Mouse (Mus musculus) limb, embryonic 13.5 days (tissue): ENCODE results near the gene Epb41l4b. TPM values are rescaled to one million over a fixed set of nuclear protein-coding genes. Genes with fewer than 3 reads are reported as not detected.

Experiments
- ATAC-seq: fragments of 200-750 bp; cut with Nextera tagmentation; 2 replicates; pipeline ENCODE4 v1.8.0; 2017; ENCODE audit warnings: low read depth, moderate number of reproducible peaks, moderate TSS enrichment; ENCODE audit not compliant: low FRiP score
- H3K27ac ChIP-seq: fragments of 300-500 bp; sonication (generic); 2 replicates; pipeline ENCODE4 v1.5.1; 2015; ENCODE audit warnings: inconsistent platforms, mild to moderate bottlenecking, moderate library complexity
- H3K27me3 ChIP-seq: fragments of 300-500 bp; sonication (generic); 2 replicates; pipeline ENCODE4 v1.6.1; 2015; ENCODE audit warnings: mild to moderate bottlenecking, inconsistent platforms
- H3K36me3 ChIP-seq: fragments of 300-500 bp; sonication (generic); 2 replicates; pipeline ENCODE4 v1.6.1; 2015; ENCODE audit warnings: inconsistent platforms, mild to moderate bottlenecking, moderate library complexity
- H3K4me1 ChIP-seq: fragments of 300-500 bp; sonication (generic); 2 replicates; pipeline ENCODE4 v1.6.1; 2015; ENCODE audit warnings: inconsistent platforms
- H3K4me2 ChIP-seq: fragments of 300-500 bp; sonication (generic); replicated peaks from 2 replicates; pipeline ENCODE4 v1.6.1; 2015; ENCODE audit warnings: inconsistent platforms, mild to moderate bottlenecking, moderate library complexity
- H3K4me3 ChIP-seq: fragments of 300-500 bp; sonication (generic); 2 replicates; pipeline ENCODE4 v1.5.1; 2015; ENCODE audit warnings: moderate library complexity, mild to moderate bottlenecking, inconsistent platforms
- H3K9ac ChIP-seq: fragments of 300-500 bp; sonication (generic); 2 replicates; pipeline ENCODE4 v1.6.1; 2015; ENCODE audit warnings: mild to moderate bottlenecking, inconsistent platforms
- H3K9me3 ChIP-seq: fragments of 300-500 bp; sonication (generic); 2 replicates; pipeline ENCODE4 v1.6.1; 2016; ENCODE audit warnings: inconsistent platforms
- WGBS: fragments of 180-500 bp; shearing (Covaris S2); methylation state at CpG from one replicate; pipeline ENCODE4 v1.1.7; 2015; 5-methylcytosine and 5-hydroxymethylcytosine counted together
- polyA plus RNA-seq: library from polyadenylated mRNA; unstranded; fragments of >200 nt; fragmentation: Nextera tagmentation; extraction: Ambion mirVana; gene quantifications from 2 replicates; pipeline ENCODE4 v1.2.1, GENCODE M21; 2015

Gene Epb41l4b
- polyA plus RNA-seq, 1 experiment from 2014 or later, result 1.8 TPM

- Histone ChIP-seq H3K4me1 (peaks cover 29% of the 10 kb centered on the region), H3K27ac (no peak overlapping the region), H3K9me3 (no peaks in the 10 kb centered on the region), H3K36me3 (no peaks in the 10 kb centered on the region; the same call in 1 of the 2 replicates), H3K27me3 (0 out of 2 replicates have a peak, but pooled peaks cover 3% of the 10 kb centered on the region), H3K4me3 (no peak overlapping the region), H3K4me2 (no peak overlapping the region), H3K9ac (no peak overlapping the region)
- no peak for ATAC-seq
- 65% methylated on average over 6 of the region's 6 CpGs for WGBS
Observed at GRCm38 (mm10) chr4:57070640-57071039, 72.6 kb downstream of the Epb41l4b start.

- Histone ChIP-seq H3K9me3 (no peaks in the 10 kb centered on the region), H3K4me2 (no peak overlapping the region), H3K4me1 (peaks cover 31% of the 10 kb centered on the region), H3K36me3 (no peaks in the 10 kb centered on the region; the same call in 1 of the 2 replicates), H3K4me3 (no peak overlapping the region), H3K27ac (no peak overlapping the region), H3K27me3 (0 out of 2 replicates have a peak, but pooled peaks cover 3% of the 10 kb centered on the region), H3K9ac (no peak overlapping the region)
- ATAC-seq, result no peak
- WGBS, result 50% methylated on average over 7 of the region's 7 CpGs
Observed at GRCm38 (mm10) chr4:57068397-57068796, 74.8 kb downstream of the Epb41l4b start.

- Histone ChIP-seq H3K4me2 (no peak overlapping the region), H3K9ac (no peak overlapping the region), H3K27ac (no peak overlapping the region), H3K4me3 (no peak overlapping the region), H3K36me3 (no peaks in the 10 kb centered on the region; the same call in 1 of the 2 replicates), H3K9me3 (no peaks in the 10 kb centered on the region), H3K27me3 (0 out of 2 replicates have a peak, but pooled peaks cover 3% of the 10 kb centered on the region), H3K4me1 (peaks cover 31% of the 10 kb centered on the region)
- no peak for ATAC-seq
- 46% methylated on average over 5 of the region's 5 CpGs for WGBS
Observed at GRCm38 (mm10) chr4:57067801-57068200, 75.4 kb downstream of the Epb41l4b start.

GRCm38 (mm10) chr4:57066936-57067335 is 76.3 kb downstream of the Epb41l4b start:
- no peak for ATAC-seq
- WGBS, result 83% methylated on average over 2 of the region's 2 CpGs

GRCm38 (mm10) chr4:57065273-57065672 is 78.0 kb downstream of the Epb41l4b start:
- peaks cover 23% of the 10 kb centered on the region for H3K4me1 ChIP-seq
- H3K27me3 ChIP-seq, result 0 out of 2 replicates have a peak, but pooled peaks cover 3% of the 10 kb centered on the region
- 31% methylated on average over 4 of the region's 4 CpGs for WGBS
- no peaks in the 10 kb centered on the region for H3K9me3 ChIP-seq
- H3K9ac ChIP-seq, result no peak overlapping the region
- H3K4me2 ChIP-seq, result no peak overlapping the region
- no peak overlapping the region for H3K4me3 ChIP-seq
- no peak overlapping the region for H3K27ac ChIP-seq
- no peak; the same call in 1 of the 2 replicates for ATAC-seq
- H3K36me3 ChIP-seq, result no peaks in the 10 kb centered on the region; the same call in 1 of the 2 replicates

More at GRCm38 (mm10) chr4:57066936-57067335, 76.3 kb downstream of the Epb41l4b start:
- Histone ChIP-seq H3K4me1 (peaks cover 31% of the 10 kb centered on the region), H3K4me2 (no peak overlapping the region), H3K27ac (no peak overlapping the region), H3K27me3 (0 out of 2 replicates have a peak, but pooled peaks cover 3% of the 10 kb centered on the region), H3K4me3 (no peak overlapping the region), H3K36me3 (no peaks in the 10 kb centered on the region; the same call in 1 of the 2 replicates), H3K9me3 (no peaks in the 10 kb centered on the region), H3K9ac (no peak overlapping the region)

- H3K4me2 ChIP-seq, result no peak overlapping the region
- no peak for ATAC-seq
- H3K4me3 ChIP-seq, result no peak overlapping the region
- 0 out of 2 replicates have a peak, but pooled peaks cover 3% of the 10 kb centered on the region for H3K27me3 ChIP-seq
- peaks cover 23% of the 10 kb centered on the region for H3K4me1 ChIP-seq
- no peak overlapping the region for H3K9ac ChIP-seq
- 22% methylated on average over 2 of the region's 2 CpGs for WGBS
- no peaks in the 10 kb centered on the region for H3K9me3 ChIP-seq
- no peak overlapping the region for H3K27ac ChIP-seq
- H3K36me3 ChIP-seq, result no peaks in the 10 kb centered on the region; the same call in 1 of the 2 replicates
Observed at GRCm38 (mm10) chr4:57064830-57065229, 78.4 kb downstream of the Epb41l4b start.

- WGBS, result 84% methylated on average over 15 of the region's 15 CpGs
- Histone ChIP-seq H3K4me2 (no peak overlapping the region), H3K27me3 (no peaks in the 10 kb centered on the region), H3K36me3 (no peaks in the 10 kb centered on the region; the same call in 1 of the 2 replicates), H3K27ac (no peak overlapping the region), H3K4me3 (no peak overlapping the region), H3K9me3 (no peaks in the 10 kb centered on the region), H3K4me1 (peaks cover 9% of the 10 kb centered on the region), H3K9ac (no peak overlapping the region)
- no peak for ATAC-seq
Observed at GRCm38 (mm10) chr4:57060319-57060831, 82.9 kb downstream of the Epb41l4b start.

GRCm38 (mm10) chr4:57058623-57059022 is 84.6 kb downstream of the Epb41l4b start:
- Histone ChIP-seq H3K36me3 (no peaks in the 10 kb centered on the region), H3K9me3 (no peaks in the 10 kb centered on the region), H3K4me2 (no peak overlapping the region), H3K4me1 (peaks cover 3% of the 10 kb centered on the region; the same call in 1 of the 2 replicates), H3K27me3 (no peaks in the 10 kb centered on the region), H3K4me3 (no peak overlapping the region), H3K9ac (no peak overlapping the region), H3K27ac (no peak overlapping the region)
- no peak for ATAC-seq
- 86% methylated on average over 2 of the region's 2 CpGs for WGBS

- Histone ChIP-seq H3K4me3 (no peak overlapping the region), H3K36me3 (no peaks in the 10 kb centered on the region), H3K27me3 (no peaks in the 10 kb centered on the region), H3K9me3 (no peaks in the 10 kb centered on the region), H3K4me2 (no peak overlapping the region), H3K27ac (no peak overlapping the region), H3K9ac (no peak overlapping the region), H3K4me1 (peaks cover 3% of the 10 kb centered on the region; the same call in 1 of the 2 replicates)
- ATAC-seq, result no peak
- WGBS, result 91% methylated on average over 4 of the region's 4 CpGs
Observed at GRCm38 (mm10) chr4:57057637-57058036, 85.6 kb downstream of the Epb41l4b start.

- Histone ChIP-seq H3K4me2 (no peak overlapping the region), H3K4me3 (no peak overlapping the region), H3K9me3 (no peaks in the 10 kb centered on the region), H3K27ac (no peak overlapping the region), H3K4me1 (peaks cover 3% of the 10 kb centered on the region; the same call in 1 of the 2 replicates), H3K9ac (no peak overlapping the region), H3K36me3 (no peaks in the 10 kb centered on the region), H3K27me3 (no peaks in the 10 kb centered on the region)
- no peak for ATAC-seq
- 77% methylated on average over 7 of the region's 7 CpGs for WGBS
Observed at GRCm38 (mm10) chr4:57055635-57056034, 87.6 kb downstream of the Epb41l4b start.

- ATAC-seq, result no peak
- Histone ChIP-seq H3K27me3 (no peaks in the 10 kb centered on the region), H3K4me1 (no peaks in the 10 kb centered on the region), H3K9me3 (0 out of 2 replicates have a peak, but pooled peaks cover under 1% of the 10 kb centered on the region), H3K27ac (no peak overlapping the region), H3K4me2 (no peak overlapping the region), H3K9ac (no peak overlapping the region), H3K36me3 (no peaks in the 10 kb centered on the region), H3K4me3 (no peak overlapping the region)
- WGBS, result 60% methylated on average over 5 of the region's 5 CpGs
Observed at GRCm38 (mm10) chr4:57049281-57049921, 93.8 kb downstream of the Epb41l4b start.

- H3K9ac ChIP-seq, result no peak overlapping the region
- no peak for ATAC-seq
- 0 out of 2 replicates have a peak, but pooled peaks cover 4% of the 10 kb centered on the region for H3K9me3 ChIP-seq
- H3K4me2 ChIP-seq, result no peak overlapping the region
- no peaks in the 10 kb centered on the region for H3K27me3 ChIP-seq
- H3K27ac ChIP-seq, result no peak overlapping the region
- no peaks in the 10 kb centered on the region for H3K4me1 ChIP-seq
- no peaks in the 10 kb centered on the region for H3K36me3 ChIP-seq
- WGBS, result 71% methylated on average over 6 of the region's 6 CpGs
- no peak overlapping the region for H3K4me3 ChIP-seq
Observed at GRCm38 (mm10) chr4:57048566-57048965, 94.7 kb downstream of the Epb41l4b start.
